Mouse (Mus musculus): Measurements from ENCODE around the gene Mrpl27. TPM values are rescaled to one million over a fixed set of nuclear protein-coding genes. Genes with fewer than 3 reads are reported as not detected.

The Mrpl27 gene
- polyA plus RNA-seq, 1 experiment from 2014 or later, result 128 TPM

DNA sequence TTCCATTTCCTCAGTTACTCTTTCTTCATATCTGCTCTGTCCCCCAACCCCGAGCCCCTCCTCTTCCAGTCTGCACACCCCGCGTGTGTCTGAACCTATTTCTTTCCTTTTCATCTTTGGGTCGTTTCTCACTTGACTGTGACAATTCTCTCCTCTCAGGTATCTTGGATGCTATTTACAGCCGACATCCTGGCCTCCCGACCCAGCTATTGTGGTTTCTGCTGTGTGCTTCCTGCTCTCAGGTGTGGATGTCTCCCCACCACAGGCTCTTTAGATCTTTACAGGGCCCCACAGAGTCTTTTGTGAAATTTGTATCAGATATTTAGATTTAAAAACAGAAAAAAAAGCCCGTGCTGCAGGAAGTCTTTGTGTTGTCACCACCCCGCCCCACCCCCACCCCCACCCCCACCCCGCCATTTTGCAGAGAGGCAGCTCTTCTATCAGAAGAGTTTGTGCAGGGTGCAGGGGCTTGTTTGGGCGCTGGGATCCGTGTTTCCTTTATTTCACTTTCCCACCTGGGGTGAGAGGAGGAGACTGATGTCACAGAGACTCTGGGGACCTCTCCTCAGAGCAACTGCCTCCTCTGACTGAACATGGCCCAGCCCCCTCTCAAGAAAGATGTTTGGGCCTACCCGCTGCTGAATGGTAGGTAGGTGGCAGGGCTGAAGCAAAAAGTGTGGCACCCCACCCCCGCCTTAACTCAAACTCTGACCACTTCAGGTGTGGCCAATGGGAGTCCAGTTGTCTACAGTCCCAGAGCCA, 44.3 kb downstream of the Mrpl27 start:
- H3K4me1 ChIP-seq, result peaks cover 14% of the 10 kb centered on the region
- H3K4me3 ChIP-seq, result no peak overlapping the region
- H3K9ac ChIP-seq, result no peak overlapping the region
- H3K9me3 ChIP-seq, result no peaks in the 10 kb centered on the region
- H3K4me2 ChIP-seq, result no peak overlapping the region
- no peak for ATAC-seq (ENCODE audit: extremely low read depth, insufficient number of reproducible peaks, low FRiP score, low TSS enrichment)
- no peak overlapping the region for H3K27ac ChIP-seq (replicated peaks)
- WGBS, result 35% methylated on average over 13 of the region's 13 CpGs
- H3K27me3 ChIP-seq (replicated peaks), result peaks cover 10% of the 10 kb centered on the region
- H3K36me3 ChIP-seq, result no peaks in the 10 kb centered on the region

DNA sequence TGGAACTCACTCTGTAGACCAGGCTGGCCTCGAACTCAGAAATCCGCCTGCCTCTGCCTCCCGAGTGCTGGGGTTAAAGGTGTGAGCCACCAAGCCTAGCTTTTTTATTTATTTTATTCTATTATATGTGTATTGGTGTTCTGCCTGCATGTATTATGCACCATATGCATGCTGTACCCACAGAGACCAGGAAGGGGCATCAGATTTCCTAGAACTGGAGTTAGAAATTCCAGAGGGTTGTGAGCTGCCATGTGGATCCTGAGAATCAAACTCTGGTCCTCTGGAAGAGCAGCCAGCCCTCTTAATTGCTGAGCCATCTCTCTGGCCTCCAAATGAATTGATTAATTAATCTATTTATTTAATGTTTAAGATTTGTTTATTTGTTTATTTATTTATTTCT, 45.8 kb downstream of the Mrpl27 start:
- Histone ChIP-seq H3K36me3 (no peaks in the 10 kb centered on the region), H3K9ac (no peak overlapping the region), H3K4me2 (no peak overlapping the region), H3K27me3 (replicated peaks) (peaks cover 10% of the 10 kb centered on the region), H3K4me3 (no peak overlapping the region), H3K4me1 (peaks cover 14% of the 10 kb centered on the region), H3K27ac (replicated peaks) (no peak overlapping the region), H3K9me3 (no peaks in the 10 kb centered on the region)
- WGBS, result 87% methylated on average over 3 of the region's 3 CpGs
- no peak for ATAC-seq (ENCODE audit: extremely low read depth, insufficient number of reproducible peaks, low FRiP score, low TSS enrichment)

DNA sequence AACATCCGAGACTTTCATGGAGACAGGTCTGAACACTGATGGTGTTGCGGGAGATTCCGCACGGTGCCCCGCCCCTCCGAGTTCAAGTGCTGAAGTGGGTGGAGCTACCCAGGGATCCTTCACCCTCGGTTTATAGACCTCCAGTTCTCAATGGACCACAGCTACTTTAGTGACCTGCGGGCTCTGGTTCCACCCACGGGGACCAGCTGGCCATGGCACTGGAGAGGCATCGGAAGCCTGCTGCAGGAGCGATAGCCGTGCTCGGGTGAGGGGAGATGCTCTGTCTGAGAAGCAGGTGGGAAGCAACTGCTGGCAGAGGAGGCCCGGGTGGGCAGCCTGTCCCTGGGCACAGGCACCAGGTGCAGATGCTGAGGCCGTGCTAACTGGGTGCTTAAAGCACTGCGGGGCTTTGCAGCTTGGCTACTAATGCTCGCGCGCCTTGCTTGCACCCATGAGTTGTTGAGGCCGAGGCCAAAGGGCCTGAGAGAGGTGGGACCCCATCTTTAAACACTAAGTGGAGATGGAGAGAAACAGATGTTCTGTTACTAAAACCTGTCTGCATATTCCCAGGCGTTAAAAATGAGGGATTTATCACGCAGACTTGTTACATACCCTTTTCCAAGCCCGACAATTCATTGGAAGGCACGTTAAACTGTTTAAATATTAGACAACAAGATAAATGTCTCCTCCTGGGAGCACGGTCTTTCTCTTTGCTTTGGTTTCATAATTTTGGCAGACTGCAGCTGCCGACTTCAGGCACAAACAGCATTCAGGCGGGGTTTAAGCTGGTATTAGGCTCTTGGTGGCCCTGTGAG, 48.0 kb downstream of the Mrpl27 start:
- Histone ChIP-seq H3K36me3 (no peaks in the 10 kb centered on the region), H3K9ac (no peak overlapping the region), H3K4me1 (peaks cover 14% of the 10 kb centered on the region), H3K4me3 (no peak overlapping the region), H3K9me3 (no peaks in the 10 kb centered on the region), H3K27ac (replicated peaks) (no peak overlapping the region), H3K4me2 (no peak overlapping the region), H3K27me3 (replicated peaks) (peaks cover 10% of the 10 kb centered on the region)
- no peak for ATAC-seq (ENCODE audit: extremely low read depth, insufficient number of reproducible peaks, low FRiP score, low TSS enrichment)
- whole genome bisulfite sequencing, result 62% methylated on average over 27 of the region's 27 CpGs

DNA sequence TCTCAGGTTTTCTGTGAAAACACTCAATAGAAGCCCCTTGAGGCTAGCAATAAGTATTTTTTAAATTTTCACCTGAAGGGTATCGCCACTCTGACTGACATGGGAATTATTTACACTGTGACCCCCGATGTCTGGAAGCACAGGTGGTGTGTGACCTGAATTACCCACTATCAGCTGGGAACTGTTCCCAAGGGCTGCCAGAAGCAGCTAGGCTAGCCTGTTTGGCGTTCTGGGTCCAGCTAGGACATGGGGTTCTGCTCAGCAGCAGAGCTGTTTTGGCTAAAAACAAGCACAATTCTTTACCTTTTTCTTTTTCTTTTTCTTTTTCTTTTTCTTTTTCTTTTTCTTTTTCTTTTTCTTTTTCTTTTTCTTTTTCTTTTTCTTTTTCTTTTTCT, 48.6 kb downstream of the Mrpl27 start:
- H3K4me3 ChIP-seq, result no peak overlapping the region
- ATAC-seq (ENCODE audit: extremely low read depth, insufficient number of reproducible peaks, low FRiP score, low TSS enrichment), result no peak
- WGBS, result 62% methylated on average over 3 of the region's 3 CpGs
- H3K9me3 ChIP-seq, result no peaks in the 10 kb centered on the region
- no peak overlapping the region for H3K9ac ChIP-seq
- peaks cover 10% of the 10 kb centered on the region for H3K27me3 ChIP-seq (replicated peaks)
- no peak overlapping the region for H3K27ac ChIP-seq (replicated peaks)
- no peak overlapping the region for H3K4me2 ChIP-seq
- H3K36me3 ChIP-seq, result no peaks in the 10 kb centered on the region
- peaks cover 14% of the 10 kb centered on the region for H3K4me1 ChIP-seq

DNA sequence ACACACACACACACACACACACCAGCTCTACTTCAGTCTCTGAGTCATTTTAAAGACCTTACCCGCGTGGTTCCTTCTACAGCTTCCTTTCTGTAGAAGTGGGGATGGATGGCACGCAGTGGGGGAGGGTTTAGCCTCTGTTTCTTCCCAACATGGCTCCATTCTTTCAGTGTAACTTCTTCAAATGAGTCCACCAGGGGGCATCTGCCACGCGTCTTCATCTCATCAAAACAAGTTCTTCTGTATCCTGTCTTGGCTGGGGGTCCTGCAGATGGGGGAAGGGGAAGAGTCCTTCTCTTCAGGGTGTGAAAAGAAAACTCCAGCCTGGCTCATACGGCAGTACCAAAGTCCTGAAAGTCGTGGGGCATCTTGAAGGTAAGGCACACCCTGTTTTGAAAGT, 50.5 kb downstream of the Mrpl27 start:
- 31% methylated on average over 7 of the region's 7 CpGs for WGBS
- Histone ChIP-seq H3K4me3 (no peak overlapping the region), H3K27ac (replicated peaks) (no peak overlapping the region), H3K4me1 (0 out of 2 replicates have a peak, but pooled peaks cover 5% of the 10 kb centered on the region), H3K9me3 (no peaks in the 10 kb centered on the region), H3K4me2 (no peak overlapping the region), H3K36me3 (no peaks in the 10 kb centered on the region), H3K9ac (no peak overlapping the region), H3K27me3 (replicated peaks) (peaks cover 10% of the 10 kb centered on the region)
- no peak for ATAC-seq (ENCODE audit: extremely low read depth, insufficient number of reproducible peaks, low FRiP score, low TSS enrichment)

DNA sequence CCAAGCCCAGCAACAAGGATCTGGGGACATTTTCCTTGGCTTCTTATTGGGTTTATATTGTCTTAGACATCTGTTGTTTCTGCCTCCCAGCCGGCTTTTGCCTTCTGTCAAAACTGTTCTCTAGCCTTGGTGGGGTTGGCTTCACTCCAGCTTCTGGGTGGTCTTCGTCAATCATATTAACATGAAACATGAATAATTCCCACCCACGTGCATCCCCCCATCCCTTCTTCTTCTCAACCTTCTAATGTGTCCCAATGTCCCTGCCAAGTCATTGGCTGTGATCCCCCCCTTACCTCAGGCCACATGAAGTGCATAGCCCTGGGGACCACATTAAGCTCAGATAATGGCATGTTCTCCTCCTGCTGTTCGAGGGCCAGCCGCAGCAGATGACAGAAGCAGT, 50.9 kb downstream of the Mrpl27 start, which contains the start of gene Gm11541:
Gene Gm11541, minus strand, starts transcription at position 28 of the 400 bp plus-strand sequence.
- 0 out of 2 replicates have a peak, but pooled peaks cover 5% of the 10 kb centered on the region for H3K4me1 ChIP-seq
- ATAC-seq (ENCODE audit: extremely low read depth, insufficient number of reproducible peaks, low FRiP score, low TSS enrichment), result no peak
- no peak within 1 kb of the TSS for H3K4me3 ChIP-seq
- no peak within 1 kb of the TSS for H3K9ac ChIP-seq
- no peaks in the 10 kb centered on the region for H3K9me3 ChIP-seq
- no peak within 1 kb of the TSS for H3K4me2 ChIP-seq
- WGBS, result 71% methylated on average over 5 of the region's 5 CpGs
- H3K36me3 ChIP-seq, result no peaks in the 10 kb centered on the region
- H3K27me3 ChIP-seq (replicated peaks), result peaks cover 10% of the 10 kb centered on the region
- H3K27ac ChIP-seq (replicated peaks), result no peak within 1 kb of the TSS

Other genes with a start within 250 kb of the Mrpl27 start
- 3.4 and 5.8 TPM in 2 replicates for gene Cacna1g, start 179.6 kb upstream of the Mrpl27 start, polyA plus RNA-seq (2015; fragmentation: Nextera tagmentation; extraction: Ambion mirVana)
- gene Spata20, start 167.6 kb upstream of the Mrpl27 start, polyA plus RNA-seq (2015; fragmentation: Nextera tagmentation; extraction: Ambion mirVana), result 0.45 and 0.47 TPM in 2 replicates
- 11.8 and 12.5 TPM in 2 replicates for gene Epn3, start 153.8 kb upstream of the Mrpl27 start, polyA plus RNA-seq (2015; fragmentation: Nextera tagmentation; extraction: Ambion mirVana)
- gene Mycbpap, start 132.0 kb upstream of the Mrpl27 start, polyA plus RNA-seq (2015; fragmentation: Nextera tagmentation; extraction: Ambion mirVana), result 5.6 and 6.8 TPM in 2 replicates
- 4.8 and 5.3 TPM in 2 replicates for gene Rsad1, start 104.5 kb upstream of the Mrpl27 start, polyA plus RNA-seq (2015; fragmentation: Nextera tagmentation; extraction: Ambion mirVana)
- gene Chad, start 88.7 kb upstream of the Mrpl27 start, polyA plus RNA-seq (2015; fragmentation: Nextera tagmentation; extraction: Ambion mirVana), result 0.34 and 0.39 TPM in 2 replicates
- gene Acsf2, start 51.9 kb upstream of the Mrpl27 start, polyA plus RNA-seq (2015; fragmentation: Nextera tagmentation; extraction: Ambion mirVana), result 2.8 and 3.1 TPM in 2 replicates
- 143 and 147 TPM in 2 replicates for gene Lrrc59, start 24.0 kb upstream of the Mrpl27 start, polyA plus RNA-seq (2015; fragmentation: Nextera tagmentation; extraction: Ambion mirVana)
- gene Eme1, start 197 bp downstream of the Mrpl27 start, polyA plus RNA-seq (2015; fragmentation: Nextera tagmentation; extraction: Ambion mirVana), result 11.9 and 14.9 TPM in 2 replicates
- gene Xylt2, start 23.7 kb downstream of the Mrpl27 start, polyA plus RNA-seq (2015; fragmentation: Nextera tagmentation; extraction: Ambion mirVana), result 11.6 and 11.7 TPM in 2 replicates
- 0.17 TPM in 1 of 2 replicates, not detected in the other for gene Gm11541, start 50.7 kb downstream of the Mrpl27 start, polyA plus RNA-seq (2015; fragmentation: Nextera tagmentation; extraction: Ambion mirVana)
- 0.16 and 0.17 TPM in 2 replicates for gene Cdc34b, start 88.0 kb downstream of the Mrpl27 start, polyA plus RNA-seq (2015; fragmentation: Nextera tagmentation; extraction: Ambion mirVana)
- gene Tmem92, start 128.9 kb downstream of the Mrpl27 start, polyA plus RNA-seq (2015; fragmentation: Nextera tagmentation; extraction: Ambion mirVana), result not detected in 2 replicates